Mouse (Mus musculus) olfactory bulb, adult 2 months (tissue): ENCODE data around the gene Abhd15.

Experiments
- CTCF ChIP-seq: fragments of 200-500 bp; IDR thresholded peaks from 2 replicates; pipeline ENCODE4 v1.5.1; 2012; ENCODE audit warnings: low read depth, mild to moderate bottlenecking, low read length, moderate library complexity; ENCODE audit not compliant: insufficient read depth
- POLR2A ChIP-seq: fragments of 200-500 bp; IDR thresholded peaks from 2 replicates; pipeline ENCODE4 v1.6.1; 2012; ENCODE audit warnings: mild to moderate bottlenecking, low read depth, low read length, moderate library complexity; ENCODE audit not compliant: insufficient read depth

- no peak for TF ChIP-seq CTCF
- TF ChIP-seq POLR2A = no peak
Observed at GRCm38 (mm10) chr11:77585201-77585600, 70.3 kb downstream of the Abhd15 start.
